Mouse (Mus musculus) neural tube, embryonic 12.5 days (tissue): ENCODE measurements around the gene Map3k14. TPM values are rescaled to one million over a fixed set of nuclear protein-coding genes. Genes with fewer than 3 reads are reported as not detected.

Source experiments
- ATAC-seq: fragments of 200-750 bp; cut with Nextera tagmentation; 2 replicates; pipeline ENCODE4 v1.8.0; 2017; ENCODE audit warnings: low read depth, mild to moderate bottlenecking, moderate TSS enrichment, moderate library complexity; ENCODE audit not compliant: low FRiP score
- H3K27ac ChIP-seq: fragments of 300-500 bp; sonication (generic); 2 replicates; pipeline ENCODE4 v1.5.1; 2016
- H3K27me3 ChIP-seq: fragments of 300-500 bp; sonication (generic); replicated peaks from 2 replicates; pipeline ENCODE4 v1.6.1; 2016; ENCODE audit warnings: mild to moderate bottlenecking
- H3K36me3 ChIP-seq: fragments of 300-500 bp; sonication (generic); 2 replicates; pipeline ENCODE4 v1.6.1; 2016; ENCODE audit warnings: mild to moderate bottlenecking
- H3K4me1 ChIP-seq: fragments of 300-500 bp; sonication (generic); 2 replicates; pipeline ENCODE4 v1.6.1; 2016
- H3K4me2 ChIP-seq: fragments of 300-500 bp; sonication (generic); replicated peaks from 2 replicates; pipeline ENCODE4 v1.6.1; 2016; ENCODE audit warnings: mild to moderate bottlenecking
- H3K4me3 ChIP-seq: fragments of 300-500 bp; sonication (generic); 2 replicates; pipeline ENCODE4 v1.5.1; 2016
- H3K9ac ChIP-seq: fragments of 300-500 bp; sonication (generic); 2 replicates; pipeline ENCODE4 v1.6.1; 2016; ENCODE audit warnings: mild to moderate bottlenecking
- H3K9me3 ChIP-seq: fragments of 300-500 bp; sonication (generic); 2 replicates; pipeline ENCODE4 v1.6.1; 2016; ENCODE audit warnings: mild to moderate bottlenecking
- whole genome bisulfite sequencing: fragments of 180-500 bp; shearing (Covaris S2); methylation state at CpG from one replicate; pipeline ENCODE4 v1.1.7; 2016; 5-methylcytosine and 5-hydroxymethylcytosine counted together
- polyA plus RNA-seq: library from polyadenylated mRNA; unstranded; fragments of >200 nt; fragmentation: Nextera tagmentation; extraction: Ambion mirVana; gene quantifications from 2 replicates; pipeline ENCODE4 v1.2.1, GENCODE M21; 2016

Gene Map3k14
- polyA plus RNA-seq, 1 experiment from 2014 or later: 3.9 TPM

GRCm38 (mm10) chr11:103253605-103254004 is 13.7 kb downstream of the Map3k14 start:
- Histone ChIP-seq H3K4me1 (no peaks in the 10 kb centered on the region), H3K27me3 (no peaks in the 10 kb centered on the region), H3K4me3 (no peak overlapping the region), H3K4me2 (no peak overlapping the region), H3K9me3 (no peaks in the 10 kb centered on the region), H3K27ac (no peak overlapping the region), H3K9ac (no peak overlapping the region), H3K36me3 (no peaks in the 10 kb centered on the region)
- ATAC-seq: no peak
- 84% methylated on average over 5 of the region's 5 CpGs for WGBS

- 95% methylated on average over 5 of the region's 5 CpGs for WGBS
- no peak for ATAC-seq
- no peak overlapping the region for H3K4me3 ChIP-seq
- H3K4me2 ChIP-seq: no peak overlapping the region
- H3K4me1 ChIP-seq: peaks cover 6% of the 10 kb centered on the region; the same call in 1 of the 2 replicates
- no peak overlapping the region for H3K9ac ChIP-seq
- no peaks in the 10 kb centered on the region for H3K36me3 ChIP-seq
- no peak overlapping the region for H3K27ac ChIP-seq
- no peaks in the 10 kb centered on the region for H3K27me3 ChIP-seq
- no peaks in the 10 kb centered on the region for H3K9me3 ChIP-seq
Measured at GRCm38 (mm10) chr11:103252380-103252779, 14.9 kb downstream of the Map3k14 start.

DNA sequence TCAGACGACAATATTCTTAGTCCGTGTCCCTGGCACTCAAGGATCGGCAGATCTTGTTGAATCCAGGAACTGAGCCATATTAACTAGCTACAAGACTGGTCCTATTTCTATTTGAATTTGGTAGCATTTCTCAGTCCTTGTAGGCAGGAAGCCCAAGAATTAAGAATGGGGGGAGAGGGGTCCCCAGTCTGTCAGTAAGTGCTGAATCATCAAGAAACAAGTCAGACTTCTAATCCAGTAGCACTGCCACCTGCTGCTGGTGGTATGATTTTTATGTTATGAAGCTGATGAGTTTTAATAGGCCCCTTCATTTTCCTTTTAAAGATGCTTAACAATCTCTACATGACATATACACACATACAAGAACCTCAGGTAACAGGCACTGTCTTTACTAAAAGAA is 16.9 kb downstream of the Map3k14 start:
- H3K27me3 ChIP-seq: no peaks in the 10 kb centered on the region
- no peaks in the 10 kb centered on the region for H3K36me3 ChIP-seq
- 95% methylated on average over 3 of the region's 3 CpGs for WGBS
- H3K4me1 ChIP-seq: peaks cover 15% of the 10 kb centered on the region; the same call in 1 of the 2 replicates
- no peak for ATAC-seq
- no peak overlapping the region for H3K27ac ChIP-seq
- H3K9me3 ChIP-seq: no peaks in the 10 kb centered on the region
- H3K4me2 ChIP-seq: no peak overlapping the region
- no peak overlapping the region for H3K4me3 ChIP-seq
- no peak overlapping the region for H3K9ac ChIP-seq

DNA sequence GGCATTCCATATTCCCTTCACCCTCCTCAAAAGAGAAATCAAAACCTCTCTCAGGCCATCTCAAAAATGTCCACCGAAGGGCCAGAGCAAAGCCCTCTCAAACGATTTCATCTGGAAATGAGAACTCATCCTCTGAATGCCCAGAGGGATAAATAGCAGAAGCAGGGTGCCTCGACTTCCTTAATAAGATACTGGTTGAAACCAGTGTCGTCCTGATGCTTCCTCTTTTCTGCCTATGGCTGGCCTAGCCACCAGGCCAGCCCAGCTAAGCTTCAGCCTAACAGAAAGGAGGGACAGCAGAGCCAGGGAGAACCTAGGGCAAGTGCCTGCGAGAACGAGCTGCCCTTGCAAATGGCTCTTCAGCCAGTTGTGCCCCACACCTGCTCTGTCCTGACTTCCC is 17.8 kb downstream of the Map3k14 start:
- no peak overlapping the region for H3K4me2 ChIP-seq
- 80% methylated on average over 6 of the region's 6 CpGs for WGBS

DNA sequence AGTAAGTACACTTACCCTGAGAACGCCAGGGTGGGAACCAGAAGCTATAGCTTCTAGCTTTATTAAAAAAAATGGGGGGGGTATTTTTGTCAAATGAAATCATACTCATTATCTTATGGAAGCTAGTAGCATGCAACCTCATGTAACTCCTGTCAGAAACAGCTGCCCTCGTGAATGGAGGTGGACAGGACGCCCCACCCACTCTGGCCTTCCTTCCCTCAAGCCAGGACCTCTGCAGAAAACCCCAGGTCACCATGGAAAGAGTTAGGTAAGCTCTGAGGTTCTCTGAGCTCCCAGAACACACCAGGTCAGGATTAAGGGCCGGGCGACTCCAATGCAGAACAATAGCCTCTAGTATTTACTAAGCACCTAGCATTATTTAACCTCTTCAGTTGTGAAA is 18.4 kb downstream of the Map3k14 start:
- H3K36me3 ChIP-seq: no peaks in the 10 kb centered on the region
- no peak overlapping the region for H3K4me2 ChIP-seq
- no peak for ATAC-seq
- 80% methylated on average over 5 of the region's 5 CpGs for WGBS
- H3K27me3 ChIP-seq: no peaks in the 10 kb centered on the region
- H3K4me3 ChIP-seq: no peak overlapping the region
- H3K9ac ChIP-seq: no peak overlapping the region
- no peak overlapping the region for H3K27ac ChIP-seq
- H3K4me1 ChIP-seq: peaks cover 15% of the 10 kb centered on the region; the same call in 1 of the 2 replicates
- H3K9me3 ChIP-seq: no peaks in the 10 kb centered on the region

More for the DNA sequence above, 17.8 kb downstream of the Map3k14 start:
- H3K9me3 ChIP-seq: no peaks in the 10 kb centered on the region
- H3K27ac ChIP-seq: no peak overlapping the region
- H3K4me1 ChIP-seq: peaks cover 15% of the 10 kb centered on the region; the same call in 1 of the 2 replicates
- ATAC-seq: no peak
- no peak overlapping the region for H3K4me3 ChIP-seq
- no peaks in the 10 kb centered on the region for H3K36me3 ChIP-seq
- H3K9ac ChIP-seq: no peak overlapping the region
- no peaks in the 10 kb centered on the region for H3K27me3 ChIP-seq

DNA sequence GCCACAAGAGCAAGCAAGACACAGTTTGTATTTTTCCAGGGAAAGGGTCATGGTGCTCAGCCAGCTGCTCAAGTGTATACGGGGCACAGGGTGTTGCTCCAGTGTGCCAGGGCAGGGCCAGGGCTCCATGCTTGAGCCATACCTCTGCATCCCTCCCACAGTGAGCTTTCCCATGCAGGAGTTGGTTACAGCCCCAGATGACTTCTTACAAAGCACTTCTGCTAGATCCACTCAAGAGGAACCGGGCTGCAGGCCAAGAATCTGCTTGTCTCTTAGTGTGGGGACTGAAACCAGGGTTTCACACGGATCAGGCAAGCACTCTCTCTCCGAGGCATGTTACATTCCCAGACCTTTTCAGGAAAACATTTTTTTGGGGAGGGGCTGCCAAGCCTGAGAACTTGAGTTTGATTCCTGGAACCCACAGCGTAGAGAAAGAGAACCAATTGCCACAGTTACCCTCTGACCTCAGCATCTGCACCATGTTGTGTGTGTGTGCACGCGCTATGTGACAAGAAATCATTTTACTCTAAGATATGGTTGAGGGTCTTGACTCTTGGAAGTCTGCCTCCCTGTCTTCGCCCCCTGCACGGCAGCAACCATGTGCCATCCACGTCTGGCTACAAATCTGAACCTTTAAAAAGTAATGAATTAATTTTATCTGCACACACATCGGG is 19.6 kb downstream of the Map3k14 start:
- H3K9ac ChIP-seq: no peak overlapping the region
- H3K27me3 ChIP-seq: no peaks in the 10 kb centered on the region
- no peak overlapping the region for H3K27ac ChIP-seq
- H3K9me3 ChIP-seq: no peaks in the 10 kb centered on the region
- H3K4me3 ChIP-seq: no peak overlapping the region
- no peak overlapping the region for H3K4me2 ChIP-seq
- peaks cover 15% of the 10 kb centered on the region; the same call in 1 of the 2 replicates for H3K4me1 ChIP-seq
- ATAC-seq: no peak
- H3K36me3 ChIP-seq: no peaks in the 10 kb centered on the region
- WGBS: 83% methylated on average over 11 of the region's 11 CpGs

GRCm38 (mm10) chr11:103246731-103247290 is 20.5 kb downstream of the Map3k14 start:
- H3K4me2 ChIP-seq: no peak overlapping the region
- no peak overlapping the region for H3K9ac ChIP-seq
- H3K36me3 ChIP-seq: no peaks in the 10 kb centered on the region
- ATAC-seq: no peak
- WGBS: 86% methylated on average over 4 of the region's 4 CpGs
- H3K4me1 ChIP-seq: peaks cover 15% of the 10 kb centered on the region; the same call in 1 of the 2 replicates
- no peak overlapping the region for H3K27ac ChIP-seq
- no peaks in the 10 kb centered on the region for H3K27me3 ChIP-seq
- H3K9me3 ChIP-seq: no peaks in the 10 kb centered on the region
- H3K4me3 ChIP-seq: no peak overlapping the region

DNA sequence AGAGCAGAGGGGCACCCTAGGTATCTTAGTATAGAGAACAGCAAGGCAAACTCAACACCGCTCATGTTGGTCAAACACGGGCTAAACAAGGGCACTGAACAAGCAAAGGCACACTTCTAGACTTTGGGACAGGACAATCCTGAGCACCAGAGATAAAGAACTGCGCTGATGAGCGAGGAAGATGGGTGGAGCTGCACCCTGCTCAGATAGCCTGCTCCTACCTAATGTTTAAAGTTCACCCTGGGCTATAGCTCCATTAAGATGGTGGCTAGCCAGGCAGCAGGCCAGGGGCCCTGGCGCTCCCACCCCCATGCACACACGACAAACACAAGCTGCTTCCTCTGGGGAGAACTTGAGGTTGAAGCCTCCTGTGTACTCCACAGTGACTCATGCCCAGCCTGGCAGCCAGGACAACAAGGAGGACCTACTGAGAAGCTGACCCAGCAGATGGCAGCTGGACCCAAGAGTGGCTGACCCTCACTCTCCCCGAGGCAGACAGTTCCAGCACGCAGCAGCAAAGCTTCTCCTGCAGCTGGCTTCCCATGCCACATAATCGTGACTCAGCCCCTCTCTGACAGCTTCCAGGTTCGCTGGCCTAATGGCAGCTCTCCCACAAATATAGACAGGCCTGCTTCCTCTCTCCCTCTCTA is 21.1 kb downstream of the Map3k14 start:
- WGBS: 77% methylated on average over 10 of the region's 10 CpGs
- Histone ChIP-seq H3K27me3 (no peaks in the 10 kb centered on the region), H3K9ac (no peak overlapping the region), H3K36me3 (no peaks in the 10 kb centered on the region), H3K4me2 (no peak overlapping the region), H3K4me1 (peaks cover 15% of the 10 kb centered on the region; the same call in 1 of the 2 replicates), H3K9me3 (no peaks in the 10 kb centered on the region), H3K27ac (no peak overlapping the region), H3K4me3 (no peak overlapping the region)
- no peak for ATAC-seq

DNA sequence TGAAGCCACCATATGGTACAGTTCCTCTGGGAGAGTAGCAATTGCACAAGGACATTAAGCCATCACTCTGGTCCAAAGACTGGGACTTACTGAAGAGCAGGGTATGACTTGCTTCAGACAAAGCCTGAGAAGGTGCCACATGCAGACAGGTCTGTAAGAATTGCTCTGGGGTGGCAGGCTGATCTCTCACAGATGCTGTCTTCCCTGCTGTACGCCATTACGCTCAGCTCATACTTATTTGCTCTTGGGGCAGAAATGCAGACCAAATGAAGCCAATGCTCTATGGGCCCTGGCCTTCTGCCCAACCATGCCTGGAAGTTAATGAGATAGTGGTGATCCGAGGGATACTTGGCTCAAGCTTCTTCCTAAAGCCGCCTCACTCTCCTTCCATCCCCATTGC is 22.4 kb downstream of the Map3k14 start:
- ATAC-seq: no peak
- H3K4me3 ChIP-seq: no peak overlapping the region
- no peaks in the 10 kb centered on the region for H3K27me3 ChIP-seq
- no peaks in the 10 kb centered on the region for H3K9me3 ChIP-seq
- peaks cover 10% of the 10 kb centered on the region; the same call in 1 of the 2 replicates for H3K36me3 ChIP-seq
- H3K4me1 ChIP-seq: peaks cover 15% of the 10 kb centered on the region; the same call in 1 of the 2 replicates
- WGBS: 97% methylated on average over 4 of the region's 4 CpGs
- no peak overlapping the region for H3K9ac ChIP-seq
- H3K4me2 ChIP-seq: no peak overlapping the region
- H3K27ac ChIP-seq: no peak overlapping the region

- Histone ChIP-seq H3K4me3 (no peak overlapping the region), H3K9me3 (no peaks in the 10 kb centered on the region), H3K4me2 (no peak overlapping the region), H3K27ac (no peak overlapping the region), H3K9ac (no peak overlapping the region), H3K27me3 (no peaks in the 10 kb centered on the region), H3K4me1 (no peaks in the 10 kb centered on the region), H3K36me3 (peaks cover 42% of the 10 kb centered on the region)
- ATAC-seq: no peak
- 63% methylated on average over 7 of the region's 7 CpGs for WGBS
Measured at GRCm38 (mm10) chr11:103240740-103241139, 26.5 kb downstream of the Map3k14 start.

GRCm38 (mm10) chr11:103237757-103238156 is 29.5 kb downstream of the Map3k14 start:
- Histone ChIP-seq H3K4me1 (no peaks in the 10 kb centered on the region), H3K27me3 (no peaks in the 10 kb centered on the region), H3K4me3 (no peak overlapping the region), H3K4me2 (no peak overlapping the region), H3K27ac (no peak overlapping the region), H3K36me3 (peaks cover 42% of the 10 kb centered on the region), H3K9me3 (no peaks in the 10 kb centered on the region), H3K9ac (no peak overlapping the region)
- 75% methylated on average over 9 of the region's 9 CpGs for WGBS
- ATAC-seq: no peak

DNA sequence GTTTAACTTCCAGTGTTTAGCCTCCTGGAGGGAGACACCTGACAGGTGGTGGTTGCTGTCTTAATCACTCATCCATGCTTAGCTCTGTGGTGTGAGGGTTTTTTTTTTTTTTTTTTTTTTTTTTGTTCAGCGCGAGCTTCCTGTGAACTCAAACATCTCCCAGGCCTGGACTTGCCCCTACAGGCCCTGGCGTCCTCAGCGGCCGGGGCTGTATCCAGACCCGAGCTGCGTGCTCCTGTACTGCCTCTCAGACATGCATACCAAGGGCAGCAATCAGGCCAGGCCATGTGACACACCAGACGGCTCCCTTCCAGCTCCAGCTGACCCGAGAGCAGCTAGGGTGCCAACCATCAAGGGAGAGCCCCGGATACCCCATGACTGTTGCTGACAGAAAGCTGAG is 30.4 kb downstream of the Map3k14 start:
- H3K9me3 ChIP-seq: no peaks in the 10 kb centered on the region
- peaks cover 42% of the 10 kb centered on the region for H3K36me3 ChIP-seq
- no peak for ATAC-seq
- H3K27ac ChIP-seq: no peak overlapping the region
- H3K27me3 ChIP-seq: no peaks in the 10 kb centered on the region
- 81% methylated on average over 10 of the region's 10 CpGs for WGBS
- H3K4me3 ChIP-seq: no peak overlapping the region
- no peak overlapping the region for H3K4me2 ChIP-seq
- no peaks in the 10 kb centered on the region for H3K4me1 ChIP-seq
- H3K9ac ChIP-seq: no peak overlapping the region
